Mouse (Mus musculus) adrenal gland, postnatal 0 days (tissue): ENCODE results near the gene Prkd1. TPM values are rescaled to one million over a fixed set of nuclear protein-coding genes. Genes with fewer than 3 reads are reported as not detected.

Source experiments
- polyA plus RNA-seq: library from polyadenylated mRNA; unstranded; fragments of >200 nt; fragmentation: Nextera tagmentation; extraction: Ambion mirVana; gene quantifications from 2 replicates; pipeline ENCODE4 v1.2.1, GENCODE M21; 2015

Gene Prkd1
- polyA plus RNA-seq = 4.4 and 7.1 TPM in 2 replicates

DNA sequence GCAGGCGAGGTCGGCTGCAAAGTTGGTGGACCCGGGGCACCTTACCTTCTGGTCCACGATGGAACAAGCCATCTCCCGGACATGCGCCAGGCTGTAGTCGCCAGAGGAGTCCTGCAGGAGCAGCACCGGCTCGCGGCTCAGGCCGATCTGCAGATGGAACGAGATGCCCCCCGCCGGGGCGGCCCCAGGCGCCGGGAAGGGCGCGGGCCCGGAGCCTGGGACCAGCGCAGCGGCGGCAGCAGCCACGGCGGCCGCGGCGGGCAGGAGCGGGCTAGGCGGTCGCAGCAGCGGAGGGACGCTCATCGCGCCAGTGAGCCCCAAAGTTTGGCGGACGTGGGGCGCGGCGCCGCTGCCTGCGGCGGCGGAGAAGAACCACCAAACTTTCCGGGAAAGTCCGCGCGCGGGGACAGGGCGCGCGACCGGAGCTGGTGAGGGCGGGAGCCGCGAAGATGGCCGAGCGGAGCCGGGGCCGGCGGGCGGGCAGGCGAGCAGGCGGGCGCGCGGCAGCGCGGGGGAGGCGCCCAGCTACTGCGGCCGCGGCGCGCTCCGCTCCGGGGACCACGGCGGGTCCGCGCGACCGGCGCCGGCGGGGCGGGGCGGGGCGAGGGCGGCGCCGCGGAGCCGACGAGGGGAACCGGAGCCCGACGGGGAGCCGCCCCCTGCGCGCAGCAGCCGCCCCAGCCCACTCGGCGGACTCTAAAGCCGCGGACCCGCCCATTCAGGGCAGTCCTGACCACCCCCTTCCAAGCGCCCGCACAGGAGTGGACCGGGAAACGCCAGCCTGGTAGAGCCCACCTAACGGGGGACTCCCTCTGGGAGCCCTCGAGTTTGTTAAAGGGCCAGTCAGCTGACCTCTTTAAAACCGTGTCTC is at the start of gene Prkd1:
Gene Prkd1 (minus strand): TSS at position 428 of the 871 bp plus-strand sequence.

